Mouse (Mus musculus): Measurements from ENCODE around the gene Ybx3.

Gene Ybx3

DNA sequence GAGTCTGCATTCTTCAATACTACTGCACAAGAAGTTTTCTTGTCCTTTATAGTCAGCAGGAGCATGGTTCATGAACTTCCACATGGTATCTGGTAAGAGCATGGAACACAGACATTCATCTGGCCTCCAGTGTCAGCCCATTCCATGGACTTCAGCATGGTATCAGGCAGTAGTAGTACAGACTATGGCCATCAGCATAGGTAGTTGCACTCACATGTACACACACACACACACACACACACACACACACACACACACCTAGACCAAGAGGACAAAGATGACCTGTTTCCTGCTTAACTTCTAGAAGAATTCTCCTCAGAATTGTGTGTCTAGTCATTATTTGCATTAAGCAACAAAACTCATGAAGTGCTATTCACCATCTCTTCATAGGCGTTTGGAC lies 49.5 kb downstream of the Ybx3 start:
- DNase-seq (ENCODE audit: low spot score in 2 of 2): no peak

DNA sequence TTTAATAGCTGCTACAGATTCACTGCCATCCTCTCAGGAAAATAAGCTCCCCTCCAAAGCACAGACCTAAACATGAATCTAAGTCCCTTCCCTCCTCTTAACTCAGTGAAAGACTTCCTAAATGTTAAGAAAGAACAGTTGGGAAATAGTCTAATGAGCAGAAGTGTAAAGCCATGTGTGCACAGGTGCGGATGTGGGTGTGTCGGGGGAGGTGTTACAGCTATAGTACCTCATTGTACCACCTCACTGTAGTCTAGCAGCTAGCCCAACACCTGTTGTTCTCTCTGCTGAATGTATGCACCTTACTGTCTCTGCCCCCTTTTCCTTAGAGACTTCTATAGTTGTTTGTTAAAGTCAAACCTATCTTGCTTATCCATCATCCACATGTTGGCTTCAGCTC lies 61.2 kb downstream of the Ybx3 start:
- no peak for DNase-seq (ENCODE audit: low spot score in 2 of 2)

DNA sequence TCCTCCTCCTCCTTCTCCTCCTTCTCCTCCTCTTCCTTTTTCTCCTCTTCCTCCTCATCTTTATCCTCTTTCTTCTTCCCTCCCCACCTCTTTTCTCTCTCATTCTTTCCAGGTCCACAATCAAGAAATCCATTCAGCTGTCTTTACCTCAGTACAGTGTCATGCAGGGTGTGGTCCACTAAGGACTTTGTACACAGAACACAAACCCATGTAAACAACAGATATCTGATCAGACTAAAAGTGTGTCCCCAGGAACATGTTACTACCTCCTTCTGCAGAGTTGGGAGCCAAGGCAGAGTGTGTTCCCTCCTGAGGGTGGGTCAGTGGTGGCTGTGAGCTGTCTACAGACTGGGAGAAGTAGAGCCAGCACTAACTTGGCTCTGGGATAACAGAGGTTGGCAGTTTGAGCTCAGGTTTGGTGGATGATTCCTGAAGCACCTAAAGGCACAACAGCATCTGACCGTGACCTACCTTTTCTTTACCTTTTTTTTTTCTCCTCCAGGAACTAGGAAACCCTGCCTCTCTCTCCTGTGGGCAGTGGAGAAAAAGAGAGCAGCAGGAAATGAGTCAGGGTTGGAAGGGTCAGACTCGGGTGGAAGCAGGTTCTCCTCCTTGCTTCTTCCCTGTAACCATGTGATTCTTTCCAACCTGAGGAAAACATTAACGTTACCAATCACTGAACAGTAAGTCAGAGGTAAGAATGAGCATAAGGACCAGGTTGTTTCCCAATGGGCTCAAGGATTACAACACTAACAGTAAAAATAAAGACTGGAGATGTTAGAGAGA lies 66.2 kb downstream of the Ybx3 start:
- DNase-seq (ENCODE audit: low spot score in 2 of 2): no peak

DNA sequence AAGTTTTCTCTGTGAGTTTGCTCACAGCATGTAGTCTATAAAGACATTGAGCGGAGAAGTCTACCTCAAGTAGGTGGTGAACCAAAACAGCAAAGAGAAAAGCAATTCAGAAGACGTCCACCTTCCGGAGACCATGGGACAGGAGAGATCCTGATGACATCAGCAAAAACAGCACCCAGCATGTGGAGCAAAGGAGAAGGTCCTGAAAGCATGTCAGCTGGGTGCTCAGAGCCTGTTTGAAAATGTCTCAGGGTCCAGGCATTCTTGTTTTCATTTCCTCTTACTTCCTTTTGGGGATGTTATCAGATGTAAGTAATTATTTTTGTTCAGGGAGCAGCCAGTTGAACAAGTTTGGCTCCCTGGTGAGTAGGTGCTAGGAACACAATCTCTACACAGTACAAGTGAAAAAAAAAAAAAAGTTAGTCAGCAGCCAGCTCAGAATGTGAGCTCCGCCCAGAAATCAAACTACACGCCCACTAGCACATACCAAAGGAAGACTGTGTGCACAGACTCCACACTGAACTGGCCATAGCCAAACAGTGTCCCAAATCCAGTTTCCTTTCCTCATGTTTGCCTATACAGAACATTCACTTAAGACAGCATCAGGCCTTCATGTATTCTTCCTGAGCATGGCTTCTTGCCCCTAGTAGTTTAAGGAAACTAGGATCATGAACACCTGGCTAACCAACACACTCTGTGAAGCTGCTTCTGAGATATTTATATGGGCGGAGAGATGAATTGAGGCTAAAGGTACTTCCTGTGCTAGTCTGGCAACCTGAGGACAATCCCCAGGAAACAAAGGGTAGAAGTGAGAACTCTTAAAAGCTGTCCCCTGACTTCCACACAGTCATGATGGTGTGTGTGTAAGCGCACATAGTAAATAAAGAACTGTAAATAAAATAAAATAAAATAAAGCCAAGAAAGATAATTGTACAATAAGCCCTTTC lies 71.8 kb downstream of the Ybx3 start:
- no peak for DNase-seq (ENCODE audit: low spot score in 2 of 2)

Measured in right cerebral cortex, postnatal 36 days (tissue).